Mouse (Mus musculus): ENCODE data around the gene Rnf180. TPM values are rescaled to one million over a fixed set of nuclear protein-coding genes. Genes with fewer than 3 reads are reported as not detected.

Rnf180 gene
- total RNA-seq (2023): 0.23 TPM

DNA sequence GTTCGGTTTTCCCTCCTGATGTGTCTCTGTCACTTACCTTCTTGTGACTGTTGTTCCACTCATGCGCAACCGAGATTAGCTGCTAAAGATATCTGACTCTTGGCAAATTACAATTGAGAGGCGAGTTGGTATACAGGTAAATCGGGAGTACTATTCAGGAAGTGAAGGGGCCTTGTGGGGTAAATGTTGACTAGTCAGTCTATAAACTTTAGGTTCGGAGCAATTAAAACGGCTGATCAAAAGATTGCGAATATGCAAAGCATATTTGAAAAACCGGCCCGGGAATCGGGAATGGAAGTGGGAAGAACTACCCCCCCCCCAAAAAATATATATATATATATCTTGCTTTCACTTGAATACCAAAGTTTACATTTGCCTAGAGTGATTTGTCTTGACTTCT, at the start of gene Rnf180:
Rnf180 (minus strand) TSS at position 101 of the 400 bp plus-strand sequence.

DNA sequence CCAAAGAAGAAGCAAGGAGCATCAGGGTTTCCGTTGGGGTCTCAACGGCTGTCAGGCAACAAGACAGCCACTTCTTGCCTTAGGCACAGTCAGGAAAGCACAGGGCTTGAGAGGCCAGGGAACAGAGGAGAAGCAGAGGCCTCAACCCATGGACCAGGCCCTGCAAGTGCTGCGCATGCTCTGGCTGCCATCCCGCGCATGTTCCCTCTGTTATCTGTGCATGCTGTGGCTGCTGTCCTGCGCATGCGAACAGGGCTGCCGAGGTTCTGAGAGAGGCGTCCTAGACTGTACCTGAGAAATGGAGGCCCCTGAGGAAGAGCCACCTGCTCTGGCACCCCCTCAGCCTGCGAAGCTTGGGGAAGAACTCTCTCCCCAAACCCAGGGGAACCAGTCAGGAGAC, 212.8 kb downstream of the Rnf180 start, which contains the start of gene 4933425L06Rik:
4933425L06Rik (plus strand) TSS at position 261 of the 400 bp plus-strand sequence.

Other genes with a start within 250 kb of the Rnf180 start
- gene Rgs7bp, start 239.9 kb downstream of the Rnf180 start, total RNA-seq (2023): not detected
- not detected for gene 4933425L06Rik, start 212.7 kb downstream of the Rnf180 start, total RNA-seq (2023)
- gene Htr1a, start 148.8 kb upstream of the Rnf180 start, total RNA-seq (2023): not detected

Data from CD4-positive naive resting alpha-beta T cell, adult 76 days (primary cell).